In genomic region chrX:73580133-73580532, GRCm38 (mm10) we compare ENCODE assay signal across 13 mouse cellular contexts. TPM values are rescaled to one million over a fixed set of nuclear protein-coding genes. Genes with fewer than 3 reads are reported as not detected.
"Had no signal": no experiment of that assay in that cellular context is flagged by ENCODE, and none has a peak within 500 bp of the region (broad histone marks: within the 10 kb centered on the region; RNA-seq: fewer than 3 reads in every experiment).

No protein-coding gene starts in this region.

- H3K27me3 ChIP-seq: limb, embryonic 15.5 days; midbrain, embryonic 13.5 days; neural tube, embryonic 12.5 days had no signal

- ATAC-seq: liver, embryonic 12.5 days; midbrain, embryonic 13.5 days had no signal

- H3K27ac ChIP-seq: kidney, embryonic 15.5 days; left cerebral cortex, adult 2 months; limb, embryonic 15.5 days; liver, embryonic 12.5 days; midbrain, embryonic 13.5 days; neural tube, embryonic 12.5 days had no signal

- H3K4me1 ChIP-seq: kidney, embryonic 15.5 days; limb, embryonic 15.5 days; midbrain, embryonic 13.5 days; neural tube, embryonic 12.5 days had no signal

- H3K36me3 ChIP-seq: kidney, embryonic 15.5 days; limb, embryonic 15.5 days; liver, embryonic 12.5 days; midbrain, embryonic 13.5 days; neural tube, embryonic 12.5 days had no signal

- DNase-seq: kidney, postnatal 14 days; lung, embryonic 14.5 days; lung, postnatal 10 days; lung, postnatal 4 days; thymus, adult 18-20 months; thymus, postnatal 14 days had no signal

- H3K9me3 ChIP-seq: kidney, embryonic 15.5 days; limb, embryonic 15.5 days; liver, embryonic 12.5 days; midbrain, embryonic 13.5 days; neural tube, embryonic 12.5 days had no signal

- H3K4me3 ChIP-seq: kidney, embryonic 15.5 days; left cerebral cortex, adult 2 months; limb, embryonic 15.5 days; liver, embryonic 12.5 days; midbrain, embryonic 13.5 days; neural tube, embryonic 12.5 days had no signal

- H3K9ac ChIP-seq: kidney, embryonic 15.5 days; limb, embryonic 15.5 days; liver, embryonic 12.5 days; lung, embryonic 14.5 days; midbrain, embryonic 13.5 days; neural tube, embryonic 12.5 days had no signal

RNA-seq across cellular contexts. Expression of gene Dusp9, which starts 59.1 kb away (rescaled TPM):
- total RNA-seq: neutrophil, adult 5-6 weeks had no signal
